Mouse (Mus musculus) ES-Bruce4 (cell line): ENCODE data around the gene Grrp1.

ENCODE experiments used
- CTCF ChIP-seq: IDR thresholded peaks from one replicate; pipeline ENCODE4 v1.8.1; 2011; ENCODE audit warnings: low read depth, low read length
- POLR2A ChIP-seq: IDR thresholded peaks from one replicate; pipeline ENCODE4 v1.8.1; 2011; ENCODE audit warnings: low read length; ENCODE audit not compliant: insufficient read depth

GRCm38 (mm10) chr4:134272731-134273416 lies 19.0 kb upstream of the Grrp1 start:
- no peak for TF ChIP-seq POLR2A
- TF ChIP-seq CTCF, result no peak
